Mouse (Mus musculus) liver, embryonic 14 days (tissue): ENCODE measurements around the gene Txn1. TPM values are rescaled to one million over a fixed set of nuclear protein-coding genes. Genes with fewer than 3 reads are reported as not detected.

Source experiments
- polyA plus RNA-seq: library from polyadenylated mRNA; depleted of rRNA; stranded (reverse); fragments of >200 nt; gene quantifications from 2 replicates; pipeline ENCODE4 v1.2.3, GENCODE M21; 2012; rRNA removed

Gene Txn1
- polyA plus RNA-seq = 167 and 176 TPM in 2 replicates

GRCm38 (mm10) chr4:57956029-57956960, at the start of gene Txn1:
Txn1 (minus strand) TSS chr4:57956411.

GRCm38 (mm10) chr4:57916201-57916661, 40.0 kb downstream of the Txn1 start, which contains the start of gene D630039A03Rik:
D630039A03Rik (minus strand) TSS chr4:57916297.

Other genes starting within 250 kb of the Txn1 start
- 0.88 and 0.97 TPM in 2 replicates for gene Akap2, start 238.8 kb downstream of the Txn1 start, polyA plus RNA-seq
- 0.29 and 0.39 TPM in 2 replicates for gene D630039A03Rik, start 40.1 kb downstream of the Txn1 start, polyA plus RNA-seq
- gene Txndc8, start 52.7 kb upstream of the Txn1 start, polyA plus RNA-seq = not detected in 2 replicates